Mouse (Mus musculus) lung, postnatal 36 days (tissue): ENCODE results near the gene Radil.

Source experiments
- DNase-seq: peaks from one replicate; pipeline ENCODE4 v3.0.0; 2022; ENCODE audit warnings: mixed read lengths

Radil gene

GRCm38 (mm10) chr5:142550706-142551652, at the start of gene Radil:
Radil (minus strand) TSS chr5:142551098.
- peak; percentile 97 for DNase-seq

DNA sequence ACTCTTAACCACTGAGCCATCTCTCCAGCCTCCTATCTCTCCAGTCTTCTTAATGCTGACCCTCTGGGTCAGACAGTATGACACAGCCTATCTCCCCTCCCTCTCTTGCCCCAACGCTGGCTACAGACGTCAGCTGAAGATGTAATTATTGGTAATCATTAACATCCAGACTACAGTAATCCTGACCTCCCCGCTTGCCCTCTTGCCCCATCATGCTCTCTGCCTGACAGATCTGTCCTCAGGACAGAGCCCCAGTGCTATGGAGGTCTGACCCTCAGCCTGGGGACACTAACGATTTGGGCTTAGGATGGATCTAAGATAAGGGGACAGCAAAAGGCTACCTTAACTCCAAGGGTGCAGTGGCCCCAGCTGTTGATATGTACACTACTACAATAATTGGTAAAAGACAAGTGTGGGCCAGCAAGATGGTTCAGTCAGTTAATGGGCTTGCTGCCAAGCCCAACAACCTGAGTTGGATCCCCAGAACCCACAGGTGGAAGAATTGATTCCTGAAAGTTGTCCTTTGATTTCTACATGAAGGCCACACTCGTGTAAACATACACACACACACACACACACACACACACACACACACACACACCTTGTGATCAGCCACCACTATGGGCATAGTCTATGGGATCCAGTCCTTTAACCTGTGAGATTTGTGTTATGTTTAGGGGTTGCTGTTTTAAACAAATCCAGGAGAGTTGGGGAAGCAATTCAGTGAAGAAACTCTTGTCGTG, 46.9 kb upstream of the Radil start:
- DNase-seq = no peak

GRCm38 (mm10) chr5:142596723-142597122, 45.8 kb upstream of the Radil start:
- DNase-seq = no peak

DNA sequence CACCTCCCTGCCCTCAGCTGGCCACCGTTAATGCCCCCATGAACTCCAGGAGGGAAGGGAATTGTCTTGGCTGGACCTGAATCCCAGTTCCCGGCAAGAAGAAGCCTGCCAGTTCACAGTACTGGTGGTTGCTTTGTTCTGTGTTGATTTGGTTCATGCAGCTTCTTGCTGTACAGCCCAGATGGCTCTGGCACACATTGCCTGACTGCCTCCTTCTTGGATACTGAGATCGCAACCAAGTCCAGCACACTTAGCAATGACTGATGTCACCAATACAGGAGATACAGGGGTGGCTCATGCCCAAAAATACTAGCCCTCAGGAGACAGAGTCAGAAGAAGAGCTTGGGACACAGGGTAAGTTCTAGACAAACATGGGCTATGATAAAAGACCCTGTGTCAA, 44.8 kb upstream of the Radil start:
- no peak for DNase-seq

GRCm38 (mm10) chr5:142590953-142591616, 40.2 kb upstream of the Radil start:
- no peak for DNase-seq

GRCm38 (mm10) chr5:142583616-142584126, 32.8 kb upstream of the Radil start:
- DNase-seq = no peak

DNA sequence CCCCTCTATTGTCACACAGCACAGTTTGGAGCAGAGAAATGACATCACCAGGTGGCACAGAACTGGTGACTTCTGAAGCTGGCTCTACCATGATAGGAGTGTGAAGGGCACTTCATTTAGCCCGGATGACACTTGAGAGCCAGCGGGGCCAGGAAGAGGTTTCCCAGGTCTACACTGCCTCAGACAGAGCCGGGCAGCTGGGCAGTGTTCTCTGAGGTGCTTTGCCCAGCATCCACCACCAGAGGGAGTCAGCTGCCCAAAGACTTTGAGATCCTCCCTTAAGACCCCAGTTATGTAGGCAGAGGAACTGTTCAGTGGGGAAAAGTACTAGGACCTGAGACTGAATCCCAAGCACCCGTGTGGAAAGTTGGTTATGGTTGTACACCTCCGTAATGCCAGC, 30.6 kb upstream of the Radil start:
- DNase-seq = peak; percentile 47

DNA sequence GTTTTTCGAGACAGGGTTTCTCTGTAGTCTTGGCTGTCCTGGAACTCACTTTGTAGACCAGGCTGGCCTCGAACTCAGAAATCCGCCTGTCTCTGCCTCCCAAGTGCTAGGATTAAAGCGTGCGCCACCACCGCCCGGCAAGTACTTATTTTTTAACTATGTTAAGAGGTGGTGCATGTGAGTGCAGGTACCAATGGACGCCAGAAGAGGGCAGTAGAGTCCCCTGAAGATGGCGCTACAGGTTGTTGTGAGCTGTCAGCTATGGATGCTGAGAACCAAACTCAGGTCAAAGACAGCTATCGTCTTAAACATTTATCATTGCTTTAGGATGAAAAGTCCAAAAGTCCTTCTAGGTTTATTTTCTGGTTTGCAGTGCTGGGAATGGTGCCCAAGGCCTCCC, 27.3 kb upstream of the Radil start:
- DNase-seq = no peak

- no peak for DNase-seq
These were observed 25.9 kb upstream of the Radil start for GRCm38 (mm10) chr5:142576832-142577231.

DNA sequence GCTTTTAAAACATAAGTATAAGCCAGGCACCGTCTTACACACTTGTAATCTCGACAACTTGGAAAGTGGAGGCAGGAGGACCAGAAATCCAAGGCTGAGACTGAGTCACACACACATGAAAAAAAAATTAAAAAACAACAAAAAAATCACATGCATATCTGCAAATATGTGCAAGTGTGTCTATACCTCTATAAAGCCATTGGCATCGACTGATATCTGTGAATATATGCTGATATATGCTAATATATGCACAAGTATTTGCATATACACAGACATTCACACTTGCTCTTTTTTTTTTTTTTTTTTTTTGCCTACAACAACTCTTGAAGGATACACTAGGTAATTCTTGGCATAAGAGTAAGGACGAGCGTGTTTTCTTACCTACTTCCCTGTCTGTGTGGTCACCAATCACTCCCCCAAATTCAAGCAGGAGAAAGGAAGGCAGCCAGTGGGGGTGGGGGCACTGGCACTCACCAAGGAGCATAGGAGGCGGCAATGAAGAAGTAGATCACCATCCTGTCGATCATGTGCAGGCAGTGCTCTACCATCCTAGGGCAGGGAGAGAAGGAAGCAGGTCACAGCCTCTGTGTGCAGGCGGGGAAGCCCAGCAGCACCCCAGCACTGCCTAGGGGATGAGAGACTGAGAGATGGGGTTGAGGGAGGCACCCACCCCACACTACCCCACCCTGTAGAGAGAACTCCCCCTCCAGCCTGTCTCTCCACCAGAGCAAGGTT, 23.6 kb upstream of the Radil start:
- no peak for DNase-seq

- no peak for DNase-seq
These were observed 13.7 kb upstream of the Radil start for GRCm38 (mm10) chr5:142564606-142565005.

- DNase-seq = no peak
These were observed 9.4 kb upstream of the Radil start for GRCm38 (mm10) chr5:142560261-142560660.

DNA sequence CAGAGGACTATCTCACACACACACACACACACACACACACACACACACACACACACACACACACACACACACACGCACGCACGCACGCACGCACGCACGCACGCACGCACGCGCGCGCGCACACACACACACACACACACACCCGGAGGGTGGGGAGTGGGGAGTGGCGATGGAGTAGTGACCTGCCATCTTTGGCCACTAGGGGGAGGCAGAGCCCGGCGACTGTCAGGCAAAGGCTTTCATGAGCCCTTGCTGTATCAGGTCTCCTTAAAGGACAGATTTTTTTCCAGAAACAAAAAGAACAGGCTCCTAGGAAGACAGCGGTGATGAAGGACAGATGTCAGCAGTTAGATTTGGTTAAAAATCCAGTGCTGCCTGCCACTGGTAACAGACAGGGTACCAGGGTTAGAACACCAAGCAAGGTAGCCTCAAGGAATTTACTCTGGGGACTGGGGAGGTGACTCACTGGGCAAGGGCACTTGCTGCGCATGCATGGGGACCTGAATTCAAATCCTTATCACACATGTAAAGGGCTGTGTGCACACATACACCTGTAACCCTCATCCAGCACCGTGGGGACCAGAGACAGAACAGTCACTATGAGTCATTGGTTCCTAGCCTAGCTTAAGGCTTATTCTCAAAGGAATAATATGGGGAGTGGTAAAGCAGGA, 6.6 kb upstream of the Radil start:
- peak; percentile 71 for DNase-seq

DNA sequence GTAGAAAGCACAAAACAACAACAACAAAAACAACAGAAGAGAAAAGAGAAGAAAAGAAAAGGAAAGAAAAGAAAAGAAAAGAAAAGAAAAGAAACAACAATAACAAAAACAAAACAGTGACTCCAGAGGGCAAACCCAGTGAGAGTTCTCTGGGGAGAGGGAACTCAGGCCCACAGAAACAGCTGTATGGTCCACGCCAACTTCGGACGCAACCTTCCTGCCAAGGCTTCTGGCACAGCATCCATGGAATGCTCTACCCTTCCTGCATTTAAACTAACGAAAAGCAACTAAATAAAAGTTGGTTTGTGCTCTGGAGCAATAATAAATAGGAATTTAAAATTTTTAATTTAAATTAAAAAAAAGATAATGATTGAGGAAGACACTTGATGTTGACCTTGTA, 5.8 kb upstream of the Radil start:
- no peak for DNase-seq

DNA sequence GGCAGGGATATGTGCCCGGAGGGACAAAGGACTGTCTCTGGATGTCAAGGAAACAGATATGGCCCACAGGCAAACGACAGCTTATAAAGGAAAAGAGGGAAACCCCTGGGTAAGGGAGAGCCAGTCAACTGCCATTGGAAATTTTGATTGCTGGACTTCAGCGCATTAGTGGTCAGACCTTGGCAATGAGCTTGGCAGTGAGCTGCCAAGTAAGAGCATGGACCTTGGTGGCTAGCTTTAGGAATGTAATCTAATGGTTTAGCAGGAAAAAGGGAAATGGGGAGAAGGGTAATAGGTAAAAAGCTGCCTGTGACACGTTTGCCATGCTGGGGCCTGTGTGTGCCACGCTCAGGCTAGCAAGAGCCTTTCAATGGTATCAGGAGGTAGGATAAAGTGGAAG, 5.0 kb upstream of the Radil start:
- no peak for DNase-seq

DNA sequence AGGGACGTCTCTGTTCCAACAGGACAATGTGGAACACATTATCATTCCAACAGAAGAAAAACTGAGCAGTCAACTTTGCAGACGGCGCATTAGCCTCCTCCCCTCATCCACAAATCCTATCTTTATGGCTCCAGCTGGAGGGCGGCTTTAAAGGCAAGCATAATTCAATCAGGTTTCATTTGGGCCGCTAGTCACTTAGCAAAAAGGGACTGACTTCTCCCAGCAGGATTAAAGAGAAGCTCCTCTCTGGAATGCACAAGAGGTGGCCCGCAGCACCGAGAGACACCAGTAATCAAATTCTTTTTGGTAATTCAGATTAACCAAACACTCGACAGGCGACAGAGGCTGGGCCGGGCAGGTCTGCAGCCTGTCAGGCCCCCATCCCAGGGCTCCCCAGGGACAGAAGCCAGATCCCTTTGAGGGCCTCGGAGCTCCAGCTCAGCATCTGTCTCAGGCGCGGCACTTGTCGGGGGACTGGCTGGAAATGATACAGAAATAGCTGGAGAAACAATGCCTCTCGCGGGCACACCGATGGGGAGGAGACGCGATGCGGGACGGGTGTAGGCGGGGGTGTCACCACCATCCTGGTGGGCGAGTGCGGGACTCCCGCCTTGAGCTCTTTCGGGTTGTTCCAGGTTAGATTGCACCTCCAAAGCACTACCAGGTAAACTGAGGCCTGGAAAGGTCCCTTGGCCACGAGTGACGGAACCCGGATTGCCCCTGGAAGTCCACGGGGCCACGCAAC, 765 bp downstream of the Radil start:
- DNase-seq = peak; percentile 21

DNA sequence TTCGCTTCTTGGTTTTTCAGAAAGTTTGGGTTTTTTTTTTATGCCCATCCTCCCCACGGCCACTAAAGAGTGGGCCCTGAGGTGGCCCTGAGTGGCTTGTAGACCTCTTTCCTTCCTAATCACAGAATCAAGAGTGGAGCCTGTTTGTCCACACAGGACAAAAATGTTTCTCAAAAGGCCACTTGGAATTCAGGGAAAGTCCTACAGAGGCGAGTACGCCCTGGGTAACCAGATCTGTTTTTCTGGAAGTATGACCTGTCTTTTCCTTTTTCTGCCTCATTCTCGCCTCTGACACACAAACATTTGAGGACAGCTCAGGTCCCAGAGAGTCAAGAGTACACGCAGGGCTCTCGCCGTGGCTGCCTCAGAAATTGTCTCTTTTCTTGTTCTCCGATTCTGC, 1.5 kb downstream of the Radil start:
- DNase-seq = peak; percentile 45

DNA sequence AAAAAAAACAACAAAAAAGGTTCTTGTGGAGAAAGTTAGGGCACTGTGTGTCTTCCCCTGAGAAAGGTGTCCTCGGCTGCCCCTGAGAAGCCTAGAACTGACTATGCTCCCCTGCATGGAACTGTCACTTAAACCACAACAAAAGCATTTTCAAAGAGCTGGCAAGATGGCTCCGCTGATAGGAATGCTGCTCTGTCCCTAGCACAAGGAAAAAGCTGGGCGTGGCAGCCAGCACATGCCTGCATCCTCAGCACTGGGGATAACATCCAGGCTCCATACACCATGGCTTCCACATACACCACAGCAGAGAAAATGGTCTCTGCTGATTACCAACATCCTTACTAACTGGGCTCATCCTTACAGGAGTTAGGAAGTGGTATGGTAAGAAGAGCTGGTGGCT, 3.8 kb downstream of the Radil start:
- DNase-seq = peak; percentile 15

DNA sequence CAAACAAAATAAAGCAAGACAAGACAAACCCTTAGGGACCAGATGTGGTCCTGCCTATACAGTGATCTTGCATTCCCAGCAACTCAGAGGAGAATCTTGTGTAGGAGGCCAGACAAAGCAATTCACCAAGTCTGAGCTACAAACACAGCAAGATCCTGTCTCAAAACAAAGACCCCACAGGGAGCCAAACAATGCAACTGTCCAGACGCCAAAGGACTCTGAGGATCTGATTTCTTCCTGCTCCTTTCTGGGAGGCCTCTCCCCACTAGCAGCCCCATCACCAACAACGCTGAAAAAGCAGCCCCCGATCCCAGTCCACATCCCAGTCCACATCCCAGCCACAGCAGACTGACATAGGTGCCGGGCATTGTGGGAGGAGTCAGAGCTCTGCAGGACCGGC, 4.6 kb downstream of the Radil start:
- DNase-seq = no peak

- DNase-seq = peak; percentile 52
These were observed 5.7 kb downstream of the Radil start for GRCm38 (mm10) chr5:142545014-142545795.
